Mouse (Mus musculus) urinary bladder, postnatal 4 days (tissue): Measurements from ENCODE around the gene Arhgap19.

Experiments
- DNase-seq, 2 experiments: peaks; one replicate each; pipeline ENCODE4 v3.0.0; 2021 to 2022; ENCODE audit warnings: low spot score in 2 of 2

Arhgap19 gene

DNA sequence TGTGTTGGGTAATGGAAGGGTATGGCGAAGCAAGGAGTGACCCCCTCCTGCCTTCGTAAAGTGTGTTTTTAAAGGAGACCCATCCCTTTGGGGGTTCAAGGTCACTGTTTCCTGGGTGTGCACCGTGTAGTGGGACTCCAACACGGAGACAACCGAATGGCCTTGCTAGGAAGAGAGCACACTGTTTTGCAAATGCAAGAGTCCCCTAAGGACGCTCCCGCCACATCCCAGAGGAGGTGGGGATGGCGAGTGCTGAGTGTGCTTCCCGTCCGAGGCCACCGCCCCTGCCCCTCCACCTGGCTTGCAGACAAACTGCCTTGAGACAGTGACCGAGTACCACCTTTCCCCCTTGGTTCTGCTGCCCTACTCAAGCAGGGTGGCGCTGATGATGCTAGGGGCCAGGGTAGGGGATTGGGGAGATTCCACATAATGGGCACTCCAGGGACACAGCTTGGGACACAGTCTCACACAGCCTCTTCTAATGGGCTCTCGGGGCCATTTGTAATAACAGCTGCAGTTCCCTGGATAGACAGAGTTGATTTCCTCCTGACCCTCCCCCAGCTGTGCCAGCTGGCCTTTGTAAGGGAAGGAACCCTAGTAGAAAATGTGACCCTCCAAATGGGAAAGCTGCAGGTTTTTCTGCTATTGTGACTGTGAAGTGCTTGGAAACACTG, 30.0 kb upstream of the Arhgap19 start:
- DNase-seq: no peak

DNA sequence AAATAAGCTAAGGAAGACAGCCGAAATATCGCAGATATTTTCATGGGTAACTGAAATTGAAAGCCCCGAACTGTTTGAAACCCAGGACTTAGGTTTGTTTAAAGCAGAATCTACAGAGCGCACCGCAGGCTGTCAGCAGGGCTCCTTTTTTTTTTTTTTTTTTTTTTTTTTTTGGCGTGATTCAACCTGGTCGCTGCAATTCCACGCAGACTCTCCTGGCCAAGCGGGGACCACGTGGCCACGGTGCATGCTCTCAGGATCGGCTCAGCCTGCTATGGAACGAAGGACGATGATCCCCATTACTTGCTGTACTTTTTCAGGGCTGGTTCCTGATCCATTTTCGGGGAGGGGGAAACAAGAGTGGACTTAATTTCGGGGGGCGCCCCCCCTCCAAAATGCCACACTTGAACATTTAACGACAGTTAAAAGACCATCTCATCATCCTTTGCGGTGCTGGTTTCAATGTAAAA, 29.3 kb upstream of the Arhgap19 start:
- DNase-seq: no peak

DNA sequence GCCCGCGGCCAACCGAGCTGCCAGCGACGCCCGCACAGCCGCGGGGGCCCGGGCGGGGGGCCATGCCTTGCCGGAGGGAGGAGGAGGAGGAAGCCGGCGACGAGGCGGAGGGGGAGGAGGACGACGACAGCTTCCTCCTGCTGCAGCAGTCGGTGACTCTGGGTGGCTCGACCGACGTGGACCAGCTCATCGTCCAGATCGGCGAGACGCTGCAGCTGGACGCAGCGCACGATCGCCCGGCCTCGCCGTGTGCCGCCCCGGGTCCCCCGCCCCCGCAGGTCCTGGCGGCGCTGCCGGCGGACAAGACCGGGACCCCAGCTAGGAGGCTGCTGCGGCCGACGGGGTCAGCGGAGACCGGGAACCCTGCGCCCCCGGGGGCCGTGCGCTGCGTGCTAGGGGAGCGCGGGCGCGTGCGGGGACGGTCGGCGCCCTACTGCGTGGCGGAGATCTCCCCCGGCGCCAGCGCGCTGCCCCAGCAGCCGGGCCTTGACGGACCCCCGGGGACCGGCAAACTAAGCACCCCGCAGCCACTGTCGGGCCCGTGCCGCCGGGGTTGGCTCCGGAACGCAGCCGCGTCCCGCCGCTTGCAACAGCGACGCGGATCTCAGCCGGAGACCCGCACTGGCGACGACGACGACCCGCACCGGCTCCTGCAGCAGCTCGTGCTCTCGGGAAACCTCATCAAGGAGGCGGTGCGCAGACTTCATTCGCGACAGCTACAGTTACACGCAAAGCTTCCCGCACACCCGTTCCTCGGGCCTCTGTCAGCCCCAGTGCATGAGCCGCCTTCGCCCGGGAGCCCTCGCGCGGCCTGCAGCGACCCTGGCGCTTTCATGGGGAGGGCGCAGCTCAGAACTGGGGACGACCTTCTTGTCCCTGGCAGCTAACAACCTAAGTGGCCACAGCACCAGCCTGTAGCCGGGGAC, 28.5 kb upstream of the Arhgap19 start:
- peak; percentile 75 to 76 for DNase-seq

DNA sequence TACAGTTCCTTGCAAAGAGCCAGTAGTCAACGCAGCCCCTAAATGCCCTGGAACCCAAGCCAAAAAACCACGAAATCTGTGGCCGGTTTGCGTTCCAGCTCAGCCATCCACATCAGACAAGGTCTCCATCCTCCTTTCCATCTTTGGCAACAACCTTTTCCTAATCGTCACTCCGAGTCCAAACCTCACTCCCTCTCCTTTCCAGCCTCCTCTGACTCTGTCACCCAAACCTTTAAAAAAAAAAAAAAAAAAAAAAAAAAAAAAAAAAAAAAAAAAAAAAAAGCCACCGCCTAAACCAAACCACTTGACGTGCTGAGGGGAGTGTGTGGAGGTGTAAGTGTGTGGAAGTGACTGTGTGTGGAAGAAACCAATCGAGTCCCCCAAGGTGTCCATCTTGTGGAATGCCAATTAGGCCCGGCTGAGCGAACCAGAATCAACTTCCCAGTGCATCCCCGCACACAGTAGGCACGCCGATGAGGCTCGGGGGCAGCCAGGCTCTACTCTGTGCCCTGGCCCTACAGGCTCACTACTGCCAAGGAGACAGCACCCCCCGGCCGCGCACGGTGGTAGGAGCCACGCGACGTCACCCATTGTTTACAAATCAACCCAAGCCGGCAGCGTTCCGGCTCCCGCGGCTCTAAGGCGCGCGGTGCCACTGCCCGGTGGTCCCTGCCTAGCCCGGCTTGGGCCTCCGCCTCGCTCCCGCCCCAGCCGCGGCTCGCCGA, 27.7 kb upstream of the Arhgap19 start, which contains the start of gene Frat1:
Gene Frat1, plus strand, starts transcription at position 590 of the 725 bp plus-strand sequence.
- peak; percentile 80 to 82 for DNase-seq

DNA sequence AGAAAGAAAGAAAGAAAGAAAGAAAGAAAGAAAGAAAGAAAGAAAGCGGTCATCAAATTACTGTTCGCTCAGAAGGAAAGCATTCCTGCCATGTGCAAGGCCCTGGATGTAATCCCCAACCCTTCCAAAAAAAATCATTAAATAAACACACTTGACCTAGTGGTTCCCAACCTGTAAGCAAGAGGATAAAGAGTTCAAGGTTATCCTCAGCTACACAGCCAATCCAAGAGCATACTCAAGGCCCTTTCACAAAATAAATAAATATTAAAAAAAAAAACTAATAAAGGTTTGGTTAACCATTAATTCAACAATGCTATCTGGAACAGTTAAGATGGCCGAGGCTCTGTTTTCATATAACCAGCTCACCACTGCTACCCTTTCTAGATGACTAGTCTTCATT, 27.1 kb upstream of the Arhgap19 start:
- DNase-seq: no peak

DNA sequence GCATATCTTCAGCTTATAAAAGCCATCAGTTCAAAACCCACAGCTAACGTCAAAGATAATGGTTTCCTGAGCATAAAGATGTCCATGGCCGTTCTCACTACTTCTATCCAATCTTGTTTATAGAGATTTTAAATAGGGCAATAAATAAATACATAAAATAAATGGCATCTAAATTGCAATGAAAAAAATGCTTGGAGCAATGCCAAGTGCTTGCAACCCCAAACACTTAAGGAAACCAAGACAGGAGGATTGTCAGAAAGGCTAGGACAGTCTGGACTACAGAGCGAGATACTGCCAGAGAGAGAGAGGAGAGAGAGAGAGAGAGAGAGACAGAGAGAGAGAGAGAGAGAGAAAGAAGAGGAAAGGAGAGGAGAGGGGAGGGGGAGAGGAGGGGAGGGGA, 24.7 kb upstream of the Arhgap19 start:
- no peak for DNase-seq

DNA sequence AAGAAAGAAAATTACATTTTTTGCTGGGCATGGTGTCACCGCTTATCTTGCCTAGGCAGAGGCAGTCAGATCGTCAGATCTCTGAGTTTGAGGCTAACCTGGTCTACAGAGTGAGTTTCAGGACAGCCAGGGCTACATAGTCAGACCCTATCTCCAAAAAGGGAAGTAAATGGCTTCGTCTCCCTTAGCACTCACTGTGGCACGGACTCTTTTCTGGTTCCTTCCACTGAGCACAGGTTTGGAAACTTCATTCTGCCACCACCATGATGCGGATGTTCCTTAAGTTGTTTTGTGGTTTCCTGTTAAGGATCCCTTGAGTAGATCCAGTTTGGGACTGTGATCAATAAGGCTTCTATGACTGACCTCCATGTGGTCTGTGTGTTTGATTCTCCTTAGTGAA, 23.1 kb upstream of the Arhgap19 start:
- no peak for DNase-seq

DNA sequence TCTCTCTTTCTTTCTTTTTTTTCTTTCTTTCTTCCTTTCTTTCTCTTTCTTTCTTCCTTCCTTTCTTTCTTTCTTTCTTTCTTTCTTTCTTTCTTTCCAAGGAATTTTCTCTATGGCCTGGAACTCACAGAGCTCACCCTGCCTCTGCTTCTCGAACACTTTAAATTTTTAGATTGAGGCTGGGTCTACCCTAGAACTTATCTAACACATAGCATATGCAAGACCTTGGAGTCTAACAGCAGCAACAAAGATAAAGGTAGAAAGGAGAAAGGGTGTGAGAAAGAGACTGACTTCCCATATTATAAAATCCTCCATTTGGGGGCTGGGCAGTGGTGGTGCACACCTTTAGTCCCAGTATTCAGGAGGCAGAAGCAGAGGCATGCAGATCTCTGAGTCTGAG, 20.7 kb upstream of the Arhgap19 start:
- no peak for DNase-seq

DNA sequence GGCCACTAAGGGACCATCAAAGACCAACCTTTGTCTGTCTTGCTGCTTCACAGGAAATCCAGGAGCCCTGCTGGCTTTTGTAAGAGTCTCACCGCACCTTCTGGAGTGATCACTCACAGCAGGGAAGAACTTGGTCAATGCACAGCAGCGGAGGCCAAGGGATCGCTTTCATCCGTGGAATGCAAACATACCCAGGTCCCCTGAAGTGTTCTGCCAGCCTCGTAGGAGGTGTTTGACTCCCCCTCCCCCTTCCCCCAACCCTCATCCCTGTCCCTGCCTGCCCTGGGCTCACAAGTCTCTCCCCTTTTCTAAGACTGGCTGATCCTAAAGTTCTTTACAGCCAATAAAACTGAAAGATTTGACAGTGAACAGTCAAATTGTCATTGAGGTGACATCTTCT, 19.6 kb upstream of the Arhgap19 start:
- DNase-seq: no peak

DNA sequence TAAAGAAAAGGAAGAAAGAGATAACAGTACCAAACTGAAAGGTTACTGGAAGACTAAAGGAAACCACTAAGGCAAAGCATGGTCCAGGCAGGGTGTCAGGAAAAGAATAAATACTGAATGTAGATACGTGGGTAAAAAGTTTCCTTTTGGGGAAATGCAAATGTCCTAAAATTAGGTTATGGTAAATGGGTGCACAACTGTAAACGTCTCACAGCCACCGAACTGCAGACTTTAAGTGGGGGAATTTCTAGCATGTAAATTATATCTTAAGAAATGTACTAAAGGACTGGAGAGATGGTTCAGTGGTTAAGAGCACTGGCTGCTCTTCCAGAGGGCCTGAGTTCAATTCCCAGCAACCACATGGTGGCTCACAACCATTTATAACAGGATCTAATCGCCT, 16.9 kb upstream of the Arhgap19 start:
- DNase-seq: no peak

DNA sequence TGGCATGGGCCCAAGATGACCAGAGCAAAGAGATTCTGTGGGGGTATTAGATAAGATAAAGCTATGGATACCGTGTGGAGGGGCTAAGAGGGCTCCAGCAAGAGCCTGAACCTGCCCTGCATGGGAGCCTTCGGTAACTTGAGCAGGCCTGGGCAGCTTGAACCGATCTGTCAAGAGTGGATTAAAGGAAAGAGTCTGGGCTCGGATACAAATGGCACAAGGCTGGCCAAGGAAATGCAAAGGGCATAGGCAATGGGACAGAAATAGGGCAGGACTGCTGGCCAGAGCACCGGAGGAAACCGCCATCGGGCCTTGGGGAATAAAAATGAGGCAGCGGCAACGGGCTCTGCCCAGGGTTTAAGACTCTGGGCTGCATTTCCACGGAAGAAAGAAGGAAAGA, 15.5 kb upstream of the Arhgap19 start:
- DNase-seq: no peak

DNA sequence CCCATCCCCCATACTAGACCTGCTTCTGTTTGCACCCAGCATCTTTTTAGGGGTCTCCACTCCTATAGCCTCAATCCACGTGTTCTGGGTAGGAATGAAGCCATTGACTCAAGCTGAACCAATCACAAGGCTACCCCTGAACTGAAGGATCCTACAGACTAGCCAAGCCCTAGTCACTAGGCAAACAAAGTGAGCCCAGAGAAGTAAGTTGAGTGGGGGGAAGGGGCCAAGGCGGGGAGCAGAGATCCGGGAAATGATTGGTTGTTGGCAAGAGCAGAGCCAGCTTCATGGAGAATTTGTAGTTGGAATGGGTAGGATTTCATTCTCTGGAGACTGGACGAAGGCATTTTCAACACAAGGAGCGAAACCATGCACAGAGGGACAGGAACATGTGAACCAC, 15.1 kb upstream of the Arhgap19 start:
- DNase-seq: no peak

DNA sequence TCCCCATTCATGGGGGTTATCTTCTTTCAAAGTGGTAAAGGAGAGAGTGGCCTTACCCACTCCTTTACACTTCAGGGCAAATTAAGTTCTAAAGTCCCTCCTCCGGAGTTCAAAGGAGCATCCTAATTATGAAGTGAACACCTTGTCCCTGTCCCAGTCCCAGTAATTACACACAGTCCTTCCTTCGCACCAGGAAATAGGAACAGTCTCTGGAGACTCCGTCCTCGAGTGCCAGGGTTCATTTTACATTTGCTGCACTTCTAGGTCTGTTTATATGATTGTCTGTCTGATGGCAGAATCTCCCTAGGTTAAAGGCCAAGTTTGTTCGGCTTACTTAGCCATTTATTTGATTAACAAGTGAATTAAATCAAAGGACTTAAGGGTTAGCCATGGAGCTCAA, 14.6 kb upstream of the Arhgap19 start:
- no peak for DNase-seq

DNA sequence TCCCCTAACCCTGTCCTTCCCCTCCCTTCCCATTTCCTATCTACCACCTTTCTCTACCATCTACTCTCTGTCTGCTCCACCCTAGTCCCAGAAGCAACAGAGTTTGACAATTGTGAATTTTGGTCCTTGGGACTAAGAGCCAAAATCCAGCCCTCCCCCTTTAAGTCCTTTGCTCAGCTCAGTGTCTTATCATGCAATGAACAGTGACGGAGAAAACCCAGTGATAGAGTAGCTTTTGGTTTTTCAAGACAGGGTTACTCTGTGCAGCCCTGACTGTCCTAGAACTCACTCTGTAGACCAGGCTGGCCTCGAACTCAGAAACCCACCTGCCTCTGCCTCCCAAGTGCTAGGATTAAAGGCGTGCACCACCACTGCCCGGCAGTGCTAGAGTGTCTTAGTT, 11.5 kb upstream of the Arhgap19 start:
- no peak for DNase-seq

DNA sequence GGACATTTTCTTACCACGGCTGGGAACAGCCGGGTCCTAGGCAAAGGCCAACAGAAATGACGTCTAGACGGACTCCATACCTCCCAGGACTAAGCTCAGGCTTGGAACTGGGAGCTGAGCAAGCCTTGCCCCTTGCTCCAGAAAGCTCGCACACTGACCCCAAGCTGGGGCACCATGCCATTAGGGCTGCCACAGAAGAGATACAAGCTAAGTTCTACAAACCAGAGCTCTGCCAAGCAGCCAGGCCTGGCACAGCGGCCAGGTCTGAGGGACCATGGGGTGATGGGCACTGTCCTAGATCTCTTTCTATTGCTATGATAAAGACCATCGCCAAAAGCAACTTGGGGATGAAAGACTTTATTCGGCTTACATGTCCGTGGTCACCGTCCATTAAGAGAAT, 10.7 kb upstream of the Arhgap19 start:
- DNase-seq: no peak

DNA sequence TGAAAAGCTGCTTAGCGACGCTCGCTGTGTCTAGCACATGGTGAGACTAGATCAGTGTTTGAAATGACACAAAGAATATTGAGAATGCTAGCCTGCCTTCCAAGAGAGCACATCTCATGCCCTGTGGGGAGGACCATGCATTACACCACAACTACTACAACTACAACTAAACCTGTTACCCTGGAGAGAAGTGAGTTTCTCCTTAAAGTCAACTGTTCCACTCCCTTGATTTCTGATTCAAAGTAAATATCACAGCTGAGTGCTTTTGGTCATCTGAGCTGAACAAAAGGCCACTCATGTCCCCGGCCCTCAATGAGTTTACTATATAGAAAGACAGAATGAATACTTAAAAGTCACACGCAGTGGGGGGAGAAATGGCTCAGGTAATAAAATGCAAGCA, 8.2 kb upstream of the Arhgap19 start:
- no peak for DNase-seq

DNA sequence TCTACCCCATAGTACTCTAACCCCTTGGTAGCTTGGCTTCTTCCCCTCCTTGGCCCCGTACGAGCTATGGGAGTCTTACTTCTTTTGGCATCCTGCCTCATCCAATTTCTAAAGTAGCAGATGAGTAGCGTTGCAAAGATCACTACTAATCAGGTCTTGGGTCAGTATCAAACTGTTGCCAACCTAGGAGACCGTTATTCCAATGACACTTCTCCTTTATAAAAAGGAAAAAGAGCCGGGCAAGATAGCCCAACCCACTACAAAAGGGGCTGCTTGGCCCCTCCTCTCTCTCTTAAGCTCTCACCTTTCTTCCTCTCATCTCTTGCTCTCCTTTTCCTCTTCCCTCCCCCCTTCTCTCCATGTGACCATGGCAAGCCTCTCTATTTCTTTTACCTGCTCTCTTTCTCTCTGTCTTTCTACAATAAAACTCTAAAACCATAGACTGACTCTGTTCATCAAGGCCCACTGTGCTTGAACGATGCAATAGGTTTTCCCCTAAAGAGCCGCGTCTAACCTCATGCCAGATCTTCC, 6.3 kb upstream of the Arhgap19 start:
- no peak for DNase-seq

DNA sequence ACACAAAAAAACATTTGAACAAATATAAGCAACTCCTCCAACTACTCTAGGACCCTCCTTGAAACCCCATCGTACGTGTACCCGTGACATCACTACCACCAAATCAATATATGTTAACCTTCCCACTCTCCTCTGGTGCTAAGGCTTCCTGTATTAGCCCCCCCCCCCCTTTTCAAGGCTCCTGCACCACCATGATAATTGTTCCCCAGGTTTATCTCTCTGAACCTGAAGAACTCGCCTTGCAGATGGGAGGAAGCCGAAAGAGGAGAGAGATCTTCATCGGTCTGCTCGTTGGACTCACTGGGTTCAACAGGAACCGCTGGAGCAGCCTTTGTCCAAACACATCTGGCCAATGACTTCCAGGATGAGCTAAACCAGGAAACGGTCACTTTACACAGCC, 5.7 kb upstream of the Arhgap19 start:
- no peak for DNase-seq

DNA sequence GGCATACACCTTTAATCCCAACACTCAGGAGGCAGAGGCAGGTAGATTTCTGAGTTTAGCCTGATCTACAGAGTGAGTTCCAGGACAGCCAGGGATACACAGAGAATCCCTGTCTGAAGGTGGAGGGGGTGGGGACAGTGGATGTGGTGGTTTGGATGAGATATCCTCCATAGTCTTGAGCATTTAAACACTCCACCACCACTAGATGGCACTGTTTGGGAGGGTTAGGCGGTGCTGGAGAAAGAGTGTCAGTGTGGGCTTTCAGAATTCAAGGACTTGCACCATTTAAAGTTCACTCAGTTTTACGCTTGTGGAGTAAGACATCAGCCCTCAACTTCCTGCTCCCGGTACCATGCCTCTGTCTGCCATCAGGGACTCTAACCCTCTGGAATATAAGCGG, 4.0 kb upstream of the Arhgap19 start:
- no peak for DNase-seq

DNA sequence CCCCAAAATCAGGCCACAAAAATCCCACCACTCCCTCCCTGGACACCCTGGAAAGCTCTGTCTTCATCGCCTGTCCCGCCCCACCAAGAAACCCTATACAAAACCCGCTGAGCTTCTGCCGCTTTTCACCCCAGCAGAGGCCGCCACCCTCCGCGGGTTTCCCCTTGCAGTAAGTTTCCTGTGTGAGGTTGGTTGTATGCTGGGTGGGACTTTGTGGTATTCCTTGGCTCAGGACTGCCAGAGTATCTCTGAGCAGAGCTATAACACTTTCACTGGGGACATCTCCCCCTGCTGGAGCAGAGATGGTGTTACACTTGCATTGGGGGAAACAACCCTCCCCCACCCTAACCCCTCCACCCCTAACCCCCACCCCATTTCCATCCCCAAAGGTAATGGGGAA, 1.5 kb upstream of the Arhgap19 start:
- DNase-seq: no peak

DNA sequence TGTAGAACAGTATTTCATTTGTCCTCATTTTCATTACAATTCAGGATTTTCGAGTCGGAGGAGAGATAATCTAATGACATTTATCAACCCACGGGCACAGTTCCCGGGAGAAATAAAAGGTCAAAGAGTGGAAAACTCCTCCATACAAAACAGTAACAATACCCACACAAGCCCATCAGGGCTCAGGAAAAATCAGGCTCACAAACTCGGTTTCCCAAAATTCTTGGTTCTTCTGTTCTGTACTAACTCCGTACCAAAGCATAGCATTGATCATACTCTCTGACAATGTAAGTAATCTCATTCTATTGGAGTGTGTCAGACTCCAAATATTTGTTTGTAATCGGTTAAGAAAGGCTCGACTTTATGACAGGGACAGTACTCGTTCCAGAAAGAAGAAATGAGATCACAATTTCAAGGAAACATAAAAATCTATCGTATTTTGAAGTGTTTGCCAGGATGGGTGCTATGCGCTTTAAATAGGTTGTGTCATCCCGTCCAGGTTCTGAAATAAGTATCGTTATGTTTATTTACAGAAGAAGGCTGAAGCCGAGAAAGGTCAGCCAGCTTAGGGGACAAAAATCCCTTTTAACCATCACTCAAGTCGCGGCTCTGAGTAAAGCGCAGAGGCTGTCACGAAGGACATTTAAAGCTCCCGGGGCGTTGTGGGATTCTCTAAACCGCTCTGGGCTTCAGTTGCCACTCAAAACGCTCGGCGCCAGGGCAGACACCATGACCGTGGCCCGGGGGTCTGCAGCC, 683 bp downstream of the Arhgap19 start:
- no peak for DNase-seq
